Mouse (Mus musculus) ES-CJ7 (cell line): Measurements from ENCODE around the gene Frmd8.

Experiments
- DNase-seq: peaks from one replicate; pipeline ENCODE4 v3.0.0; 2011; ENCODE audit warnings: low read depth, low spot score

The Frmd8 gene

DNA sequence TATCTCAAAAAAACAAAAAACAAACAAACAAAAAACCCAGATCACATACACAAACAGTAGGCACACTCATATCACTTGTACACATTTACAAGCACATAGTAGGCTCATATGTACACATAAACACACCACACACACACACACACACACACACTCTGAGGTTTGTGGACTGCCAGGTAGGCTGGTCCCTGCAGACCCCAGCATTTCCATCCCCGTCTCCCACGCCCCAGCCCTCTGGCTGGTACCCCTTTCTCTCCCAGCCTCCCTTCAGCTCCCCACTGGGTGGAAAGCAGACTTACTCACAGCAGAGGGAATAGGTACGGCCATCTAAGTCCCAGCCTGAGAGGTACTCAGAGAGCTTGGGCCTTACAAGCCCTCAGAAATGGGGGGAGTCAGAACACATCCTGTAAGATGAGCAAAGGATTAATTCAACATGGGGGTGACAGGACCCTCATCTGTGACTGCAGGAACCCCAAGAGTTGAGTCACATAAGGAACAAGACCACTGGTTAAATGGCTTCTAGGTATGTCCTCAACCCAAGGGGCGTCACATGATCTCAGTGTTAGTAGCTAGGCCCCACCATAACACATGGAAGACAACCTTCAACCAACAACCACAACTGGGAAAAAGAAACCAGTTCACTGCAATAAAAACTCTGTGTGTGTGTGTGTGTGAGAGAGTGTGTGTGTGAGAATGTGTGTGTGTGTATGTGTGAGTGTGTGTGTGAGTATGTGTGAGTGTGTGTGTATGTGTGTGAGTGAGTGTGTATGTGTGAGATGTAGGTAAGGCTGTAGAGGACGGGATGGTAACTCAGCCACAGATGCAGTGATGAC lies 49.0 kb downstream of the Frmd8 start:
- no peak for DNase-seq

DNA sequence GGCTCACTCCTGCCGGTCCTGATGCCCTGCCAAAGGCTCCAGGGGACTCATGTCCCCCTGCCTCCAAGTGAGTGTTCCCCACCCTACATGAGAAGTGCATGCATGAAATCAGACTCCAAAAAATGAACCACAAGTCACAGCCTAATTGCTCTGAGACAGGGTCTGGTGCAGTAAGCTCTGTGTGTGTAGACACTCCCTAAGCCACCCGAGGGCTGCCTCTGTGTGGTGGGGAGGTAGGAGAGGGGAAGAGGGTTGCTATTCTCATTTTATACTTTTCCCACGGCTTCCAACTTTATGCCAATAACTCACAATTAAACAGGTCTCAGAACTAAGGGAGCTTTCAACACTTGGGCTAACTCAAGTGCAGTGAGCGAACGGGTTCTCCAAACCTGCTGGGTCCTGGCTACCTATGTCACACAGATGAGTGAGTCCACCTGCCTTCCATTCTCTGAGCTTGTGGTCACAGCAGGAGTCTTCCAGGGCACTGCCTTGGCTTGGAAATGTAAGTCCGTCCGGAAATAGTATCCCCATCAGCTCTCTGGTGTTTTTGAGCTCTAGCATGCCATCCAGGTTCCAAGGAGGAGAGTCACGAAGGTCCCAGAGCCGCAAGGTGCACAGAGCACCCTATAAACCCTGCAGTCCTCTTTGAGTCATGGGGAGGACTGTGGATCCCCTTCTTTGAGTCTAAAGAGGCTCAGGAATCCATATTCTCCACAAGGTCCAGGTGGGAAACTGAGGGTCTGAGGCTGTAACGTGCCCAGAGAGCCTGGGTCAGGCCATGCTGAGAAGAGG lies 50.1 kb downstream of the Frmd8 start:
- DNase-seq, result no peak

- DNase-seq, result no peak
Observed at GRCm38 (mm10) chr19:5824043-5824825, 50.8 kb downstream of the Frmd8 start.

- DNase-seq, result peak; percentile 60
Observed at GRCm38 (mm10) chr19:5823266-5823839, 51.7 kb downstream of the Frmd8 start.

GRCm38 (mm10) chr19:5822834-5823205 lies 52.3 kb downstream of the Frmd8 start:
- DNase-seq, result no peak

DNA sequence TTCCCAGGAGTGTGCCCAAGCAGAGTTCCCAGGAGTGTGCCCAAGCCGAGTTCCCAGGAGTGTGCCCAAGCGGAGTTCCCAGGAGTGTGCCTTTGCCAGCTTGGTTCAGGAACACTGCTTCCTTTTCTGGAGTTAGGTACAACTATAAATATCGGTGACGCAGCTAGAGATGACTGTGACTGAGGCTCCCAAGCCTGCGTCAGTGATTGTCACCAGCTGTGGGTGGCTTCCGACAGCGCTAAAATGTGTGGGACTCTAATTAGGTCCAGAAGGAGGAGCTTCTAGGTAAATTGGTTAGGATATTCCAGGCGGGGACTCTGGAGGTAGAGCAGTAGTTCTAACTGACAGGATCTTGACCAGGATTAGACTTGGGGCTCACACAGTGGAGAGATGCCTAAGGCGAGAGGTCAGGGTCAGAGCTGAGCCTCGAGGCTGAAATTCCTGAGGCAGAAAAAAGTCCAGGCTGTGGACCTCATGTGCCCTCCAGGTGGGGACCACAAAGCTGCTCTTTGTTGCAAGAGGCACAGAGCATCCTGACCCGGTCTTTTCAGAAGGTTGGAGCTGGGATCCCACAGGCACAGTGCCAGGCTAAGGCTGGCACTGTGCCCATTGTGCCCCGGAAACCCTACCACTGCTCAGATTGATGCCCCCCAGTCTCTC lies 52.8 kb downstream of the Frmd8 start:
- no peak for DNase-seq

DNA sequence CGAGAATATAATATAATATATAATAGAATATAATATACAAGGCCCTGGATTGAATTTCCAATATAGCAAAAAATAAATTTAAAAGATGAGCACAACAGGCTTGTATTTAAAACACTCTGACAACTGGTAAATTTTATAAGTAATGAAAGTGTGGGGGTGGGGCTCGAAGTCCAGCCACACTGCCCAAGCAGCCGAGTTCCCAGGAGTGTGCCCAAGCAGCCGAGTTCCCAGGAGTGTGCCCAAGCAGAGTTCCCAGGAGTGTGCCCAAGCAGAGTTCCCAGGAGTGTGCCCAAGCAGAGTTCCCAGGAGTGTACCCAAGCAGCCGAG lies 53.3 kb downstream of the Frmd8 start:
- no peak for DNase-seq

DNA sequence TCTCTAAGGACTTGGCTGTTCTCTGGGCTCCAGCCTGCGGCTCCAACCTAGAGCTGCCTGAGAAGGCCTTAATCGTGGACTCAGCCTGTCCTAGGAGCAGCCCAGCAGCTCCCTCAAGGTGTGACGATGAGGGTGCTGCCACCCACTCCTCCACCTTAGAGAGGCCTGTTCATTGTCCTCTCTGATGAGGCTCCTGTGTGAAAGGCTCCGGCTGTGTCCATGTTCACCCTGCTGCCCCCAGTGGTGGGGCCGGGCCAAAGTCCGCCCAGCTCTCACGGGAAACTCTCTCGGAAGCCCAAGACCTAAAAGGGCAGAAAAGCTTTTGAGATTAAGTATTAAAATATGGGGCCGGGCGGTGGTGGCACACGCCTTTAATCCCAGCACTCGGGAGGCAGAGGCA lies 55.5 kb downstream of the Frmd8 start:
- peak; percentile 45 for DNase-seq

- DNase-seq, result no peak
Observed at GRCm38 (mm10) chr19:5818590-5818977, 56.5 kb downstream of the Frmd8 start.

- DNase-seq, result peak; percentile 93
Observed at GRCm38 (mm10) chr19:5817703-5818589, 57.1 kb downstream of the Frmd8 start.

DNA sequence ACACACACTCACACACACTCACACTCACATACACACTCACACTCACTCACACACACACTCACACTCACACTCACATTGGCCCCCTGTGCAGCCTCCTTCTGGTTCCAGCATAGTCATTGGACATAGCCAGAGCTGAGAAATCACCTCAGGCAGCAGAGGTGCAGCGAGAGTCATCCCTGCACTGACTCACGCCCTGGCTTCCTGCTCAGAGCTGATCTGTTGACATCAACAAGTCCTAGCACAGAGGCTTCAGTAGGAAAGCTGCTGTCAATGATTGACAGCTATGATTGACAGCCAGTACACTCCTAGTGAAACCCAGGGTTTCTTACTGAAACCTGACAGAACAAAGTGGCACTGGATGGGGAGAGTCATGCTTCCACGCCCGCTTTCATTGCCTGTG lies 59.1 kb downstream of the Frmd8 start:
- no peak for DNase-seq

DNA sequence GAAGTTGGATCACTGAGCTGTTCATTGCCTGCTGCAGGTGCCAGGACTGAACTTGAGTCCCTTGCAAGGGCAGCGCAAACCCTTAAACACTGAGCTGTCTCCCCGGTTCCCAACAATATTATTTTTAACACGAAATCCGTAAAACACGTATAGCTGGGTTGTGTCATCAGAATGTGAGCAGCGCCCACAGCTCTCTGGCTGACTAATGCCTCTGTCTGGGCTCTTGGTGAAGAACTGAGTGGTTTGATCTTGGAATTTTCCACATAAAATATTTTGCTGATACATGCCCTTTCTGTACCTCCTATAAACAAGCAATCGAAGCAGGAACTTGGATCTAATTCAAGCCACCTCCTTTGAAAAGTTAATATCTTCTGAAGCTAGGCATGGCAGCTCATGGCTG lies 60.1 kb downstream of the Frmd8 start:
- no peak for DNase-seq

DNA sequence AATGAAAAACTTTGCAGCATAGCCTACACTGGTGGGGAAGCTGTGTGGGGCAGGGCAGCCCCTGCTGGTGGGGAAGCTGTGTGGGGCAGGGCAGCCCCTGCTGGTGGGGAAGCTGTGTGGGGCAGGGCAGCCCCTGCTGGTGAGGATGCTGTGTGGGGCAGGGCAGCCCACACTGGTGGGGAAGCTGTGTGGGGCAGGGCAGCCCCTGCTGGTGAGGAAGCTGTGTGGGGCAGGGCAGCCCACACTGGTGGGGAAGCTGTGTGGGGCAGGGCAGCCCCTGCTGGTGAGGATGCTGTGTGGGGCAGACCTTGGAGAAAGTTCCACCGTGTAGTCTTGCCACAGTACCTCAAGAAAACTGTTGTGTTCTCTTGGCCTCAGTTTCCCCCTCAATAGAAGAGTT lies 61.0 kb downstream of the Frmd8 start:
- DNase-seq, result peak; percentile 54

DNA sequence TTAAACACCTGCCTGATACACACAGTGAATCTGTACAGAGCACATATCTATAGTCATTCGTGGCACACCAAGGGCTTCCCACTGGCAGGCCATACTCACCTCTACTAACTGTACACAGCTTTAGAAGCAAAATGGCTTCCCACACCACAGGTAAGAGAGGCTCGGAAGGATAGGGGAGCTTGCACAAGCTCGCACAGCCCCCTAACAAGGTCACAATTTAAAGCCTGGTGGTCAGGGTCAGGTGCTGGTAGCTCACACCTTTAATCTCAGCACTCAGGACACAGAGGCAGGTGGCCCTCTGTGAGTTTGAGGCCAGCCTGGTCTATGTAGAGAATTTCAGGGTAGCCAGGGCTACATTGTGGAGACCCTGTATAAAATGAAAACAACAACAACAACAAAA lies 61.5 kb downstream of the Frmd8 start:
- DNase-seq, result no peak

GRCm38 (mm10) chr19:5811771-5812504 lies 63.1 kb downstream of the Frmd8 start:
- DNase-seq, result peak; percentile 73

GRCm38 (mm10) chr19:5810840-5811563 lies 64.1 kb downstream of the Frmd8 start:
- DNase-seq, result no peak

DNA sequence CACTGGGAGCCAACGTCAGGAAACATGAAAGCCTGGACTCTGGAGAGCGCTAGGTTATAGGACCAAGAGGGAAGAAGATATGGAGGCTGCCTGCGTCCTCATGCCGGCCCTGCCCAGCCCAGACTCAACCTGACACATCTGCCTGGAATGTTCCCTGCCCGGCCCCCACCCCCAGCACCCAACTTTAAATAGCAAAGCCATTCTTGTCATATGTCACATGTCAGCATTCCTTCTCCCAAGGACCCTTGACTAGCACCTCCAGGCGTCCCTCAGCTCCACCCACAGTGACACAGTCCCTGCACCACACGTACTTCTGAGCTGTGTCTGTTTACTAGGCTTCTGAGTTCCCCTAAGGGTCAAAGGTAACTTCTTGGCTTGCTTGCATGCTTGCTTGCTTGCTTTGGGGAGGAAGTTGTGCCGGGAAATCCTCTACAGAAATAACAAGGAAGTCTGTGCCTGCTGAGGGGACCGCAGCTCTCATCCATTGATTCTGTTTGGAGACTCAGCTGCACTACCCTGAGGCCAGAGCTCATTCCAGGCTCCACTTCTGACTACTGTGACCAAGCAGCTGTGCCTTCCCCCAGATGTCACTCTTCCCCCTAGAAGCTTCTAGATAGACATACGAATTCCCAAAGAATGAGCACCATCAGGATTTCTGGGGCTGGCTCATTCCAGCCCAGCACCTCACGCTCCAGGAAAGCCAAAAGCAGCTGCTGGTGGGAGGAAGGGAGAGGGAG lies 64.8 kb downstream of the Frmd8 start:
- peak; percentile 84 for DNase-seq

GRCm38 (mm10) chr19:5809712-5810089 lies 65.4 kb downstream of the Frmd8 start:
- peak; percentile 93 for DNase-seq
